Comparison of ENCODE assay signal across 7 mouse cellular contexts in the genomic region with DNA sequence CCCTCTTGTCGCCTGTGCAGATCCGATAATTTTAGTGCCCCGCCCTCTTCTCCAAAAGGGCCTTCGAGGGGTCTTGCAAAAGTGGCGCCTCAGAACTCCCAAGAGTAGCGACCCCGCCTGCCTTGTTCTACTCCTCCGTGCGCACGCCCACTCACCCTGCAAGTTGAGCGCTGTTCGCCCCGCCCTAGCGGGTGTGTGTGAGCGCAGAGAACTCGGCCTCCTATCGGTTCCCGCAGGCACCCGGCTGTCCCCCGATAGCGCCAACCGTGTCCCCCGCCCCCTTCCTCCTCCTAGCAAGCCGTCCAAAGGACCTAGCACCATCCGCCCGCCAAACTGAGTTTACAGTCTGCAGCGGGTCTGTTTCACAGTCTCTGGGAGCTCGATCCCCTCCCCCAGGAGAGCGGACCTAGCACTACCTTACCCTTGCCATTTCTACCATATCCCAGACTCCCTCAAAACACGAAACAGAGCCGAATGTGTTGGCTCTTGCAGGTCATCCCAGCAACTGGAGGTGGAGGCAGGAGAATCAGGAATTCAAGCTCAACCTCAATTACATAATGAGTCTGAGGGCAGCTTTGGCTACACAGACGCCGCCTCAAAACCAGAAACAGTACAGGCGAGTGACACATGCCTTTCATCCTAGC. TPM values are rescaled to one million over a fixed set of nuclear protein-coding genes. Genes with fewer than 3 reads are reported as not detected.
DNase-seq lines count a peak whose midpoint lies in the region; ATAC-seq and TF ChIP-seq lines count a peak whose summit lies in the region.

No protein-coding gene starts in this region.

- peak overlapping the region; percentile 23 for H3K4me3 ChIP-seq in cortical plate, adult 2 months (ENCODE audit: insufficient read depth, low read length)
- peak overlapping the region; percentile 40 for H3K4me3 ChIP-seq in intestine, embryonic 15.5 days (replicated peaks)
- peak overlapping the region; percentile 54 for H3K4me3 ChIP-seq in limb, embryonic 10.5 days
- peak overlapping the region; percentile 57 for H3K4me3 ChIP-seq in midbrain, embryonic 10.5 days
- peak overlapping the region; percentile 57 for H3K4me3 ChIP-seq in small intestine, adult 2 months (ENCODE audit: low read depth, low read length)

- no peaks in the 10 kb centered on the region for H3K36me3 ChIP-seq in intestine, embryonic 15.5 days
- H3K36me3 ChIP-seq in limb, embryonic 10.5 days, result peaks cover 12% of the 10 kb centered on the region
- H3K36me3 ChIP-seq in midbrain, embryonic 10.5 days, result peaks cover 9% of the 10 kb centered on the region
- H3K36me3 ChIP-seq in small intestine, adult 2 months (ENCODE audit: control insufficient read depth, insufficient read depth, low read length), result no peaks in the 10 kb centered on the region

- no peaks in the 10 kb centered on the region for H3K4me1 ChIP-seq in cortical plate, adult 2 months (ENCODE audit: control insufficient read depth, insufficient read depth, low read length)
- H3K4me1 ChIP-seq in intestine, embryonic 15.5 days (replicated peaks), result peaks cover 26% of the 10 kb centered on the region
- peaks cover 42% of the 10 kb centered on the region for H3K4me1 ChIP-seq in limb, embryonic 10.5 days
- peaks cover 37% of the 10 kb centered on the region for H3K4me1 ChIP-seq in midbrain, embryonic 10.5 days
- H3K4me1 ChIP-seq in small intestine, adult 2 months (ENCODE audit: control insufficient read depth, insufficient read depth, insufficient read length, low read length), result peaks cover 17% of the 10 kb centered on the region

- peak; percentile 87 for ATAC-seq in intestine, embryonic 15.5 days

- TF ChIP-seq POLR2A in cortical plate, adult 2 months (IDR thresholded peaks at IDR 0.05; ENCODE audit: extremely low read depth, insufficient read depth, low read length), result no peak
- TF ChIP-seq POLR2A in small intestine, adult 2 months (IDR thresholded peaks at IDR 0.05; ENCODE audit: low read depth, low read length), result no peak

- H3K9ac ChIP-seq in intestine, embryonic 15.5 days, result peak overlapping the region; percentile 35

- peak overlapping the region; percentile 51 for H3K27ac ChIP-seq in cortical plate, adult 2 months (ENCODE audit: insufficient read depth, low read length)
- no peak overlapping the region for H3K27ac ChIP-seq in intestine, embryonic 15.5 days
- H3K27ac ChIP-seq in limb, embryonic 10.5 days, result peak overlapping the region; percentile 72
- peak overlapping the region; percentile 19; the same call in 1 of the 2 replicates for H3K27ac ChIP-seq in midbrain, embryonic 10.5 days (replicated peaks)
- no peak overlapping the region for H3K27ac ChIP-seq in small intestine, adult 2 months (ENCODE audit: insufficient read depth, low read depth, low read length)

- 3% methylated on average over 34 of the region's 34 CpGs for WGBS in intestine, embryonic 15.5 days
- WGBS in limb, embryonic 10.5 days, result 3% methylated on average over 34 of the region's 34 CpGs
- WGBS in midbrain, embryonic 10.5 days, result 3% methylated on average over 34 of the region's 34 CpGs
- 5% methylated on average over 34 of the region's 34 CpGs for WGBS in small intestine, adult 2 months

- no peak for TF ChIP-seq CTCF in cortical plate, adult 2 months (IDR thresholded peaks at IDR 0.05; ENCODE audit: extremely low read depth, insufficient read depth, low read length)
- TF ChIP-seq CTCF in small intestine, adult 2 months (IDR thresholded peaks at IDR 0.05; ENCODE audit: extremely low read depth, insufficient read length, insufficient replicate concordance, low read depth, low read length), result no peak

- peaks cover 41% of the 10 kb centered on the region for H3K27me3 ChIP-seq in intestine, embryonic 15.5 days (replicated peaks)
- peaks cover 61% of the 10 kb centered on the region for H3K27me3 ChIP-seq in limb, embryonic 10.5 days (ENCODE audit: low read depth, poor library complexity, severe bottlenecking)
- peaks cover 63% of the 10 kb centered on the region for H3K27me3 ChIP-seq in midbrain, embryonic 10.5 days (ENCODE audit: low read depth, poor library complexity, severe bottlenecking)
- peaks cover 32% of the 10 kb centered on the region for H3K27me3 ChIP-seq in small intestine, adult 2 months (ENCODE audit: control insufficient read depth, insufficient read depth, low read length)

- no peaks in the 10 kb centered on the region for H3K9me3 ChIP-seq in intestine, embryonic 15.5 days
- no peaks in the 10 kb centered on the region for H3K9me3 ChIP-seq in limb, embryonic 10.5 days (replicated peaks)
- H3K9me3 ChIP-seq in midbrain, embryonic 10.5 days (replicated peaks), result no peaks in the 10 kb centered on the region

- peak overlapping the region; percentile 95 for H3K4me2 ChIP-seq in intestine, embryonic 15.5 days (replicated peaks)

- DNase-seq in adrenal gland, postnatal 10 days, result peak; percentile 73
- peak; percentile 55 for DNase-seq in gastrocnemius, postnatal 25 days
- peak; percentile 78 for DNase-seq in limb, embryonic 10.5 days (ENCODE audit: low spot score)
- DNase-seq in midbrain, embryonic 10.5 days (ENCODE audit: low spot score), result peak; percentile 79

RNA-seq across cellular contexts. Expression of gene Epor, which starts 0.8 kb away (rescaled TPM):
- total RNA-seq in adrenal gland, postnatal 10 days (2021), result 1 to 10 TPM; 7.0 to 9.1 TPM
- polyA plus RNA-seq in cortical plate, adult 2 months (2012; rRNA removed), result 12.6 and 15.3 TPM in 2 replicates
- total RNA-seq in gastrocnemius, postnatal 25 days (2021), result under 1 TPM; 0.20 to 0.59 TPM
- 4.0 and 4.3 TPM in 2 replicates for polyA plus RNA-seq in intestine, embryonic 15.5 days (2015; fragmentation: Nextera tagmentation; extraction: Ambion mirVana)
- polyA plus RNA-seq in limb, embryonic 10.5 days (2016; fragmentation: Nextera tagmentation; extraction: Ambion mirVana), result 7.6 and 8.2 TPM in 2 replicates
- 8.9 and 10.2 TPM in 2 replicates for polyA plus RNA-seq in midbrain, embryonic 10.5 days (2016; fragmentation: Nextera tagmentation; extraction: Ambion mirVana)
- polyA plus RNA-seq in small intestine, adult 2 months (2012; rRNA removed), result 0.95 and 2.4 TPM in 2 replicates

RNA-seq across cellular contexts. Expression of gene Swsap1, which starts 7.0 kb away (rescaled TPM):
- 10 to 100 TPM; 11.9 to 15.1 TPM for total RNA-seq in adrenal gland, postnatal 10 days (2021)
- 7.3 and 8.1 TPM in 2 replicates for polyA plus RNA-seq in cortical plate, adult 2 months (2012; rRNA removed)
- 1 to 10 TPM; 1.6 to 2.7 TPM for total RNA-seq in gastrocnemius, postnatal 25 days (2021)
- polyA plus RNA-seq in intestine, embryonic 15.5 days (2015; fragmentation: Nextera tagmentation; extraction: Ambion mirVana), result 5.2 and 5.7 TPM in 2 replicates
- polyA plus RNA-seq in limb, embryonic 10.5 days (2016; fragmentation: Nextera tagmentation; extraction: Ambion mirVana), result 7.3 and 8.2 TPM in 2 replicates
- 8.1 and 8.6 TPM in 2 replicates for polyA plus RNA-seq in midbrain, embryonic 10.5 days (2016; fragmentation: Nextera tagmentation; extraction: Ambion mirVana)
- polyA plus RNA-seq in small intestine, adult 2 months (2012; rRNA removed), result 4.7 and 7.1 TPM in 2 replicates

RNA-seq across cellular contexts. Expression of gene Plppr2, which starts 25.7 kb away (rescaled TPM):
- 10 to 100 TPM; 21.9 to 22.3 TPM for total RNA-seq in adrenal gland, postnatal 10 days (2021)
- 183 and 199 TPM in 2 replicates for polyA plus RNA-seq in cortical plate, adult 2 months (2012; rRNA removed)
- under 1 TPM; 0.56 to 0.83 TPM for total RNA-seq in gastrocnemius, postnatal 25 days (2021)
- 6.9 and 7.0 TPM in 2 replicates for polyA plus RNA-seq in intestine, embryonic 15.5 days (2015; fragmentation: Nextera tagmentation; extraction: Ambion mirVana)
- polyA plus RNA-seq in limb, embryonic 10.5 days (2016; fragmentation: Nextera tagmentation; extraction: Ambion mirVana), result 6.4 and 7.8 TPM in 2 replicates
- 14.7 and 22.4 TPM in 2 replicates for polyA plus RNA-seq in midbrain, embryonic 10.5 days (2016; fragmentation: Nextera tagmentation; extraction: Ambion mirVana)
- 5.2 and 5.5 TPM in 2 replicates for polyA plus RNA-seq in small intestine, adult 2 months (2012; rRNA removed)

RNA-seq across cellular contexts. Expression of gene Rgl3, which starts 26.7 kb away (rescaled TPM):
- total RNA-seq in adrenal gland, postnatal 10 days (2021), result 10 to 100 TPM; 16.2 to 23.0 TPM
- 5.2 and 5.4 TPM in 2 replicates for polyA plus RNA-seq in cortical plate, adult 2 months (2012; rRNA removed)
- total RNA-seq in gastrocnemius, postnatal 25 days (2021), result under 1 TPM; 0.33 to 0.83 TPM
- 1.6 and 1.7 TPM in 2 replicates for polyA plus RNA-seq in intestine, embryonic 15.5 days (2015; fragmentation: Nextera tagmentation; extraction: Ambion mirVana)
- 5.1 and 5.7 TPM in 2 replicates for polyA plus RNA-seq in limb, embryonic 10.5 days (2016; fragmentation: Nextera tagmentation; extraction: Ambion mirVana)
- polyA plus RNA-seq in midbrain, embryonic 10.5 days (2016; fragmentation: Nextera tagmentation; extraction: Ambion mirVana), result 3.0 and 3.7 TPM in 2 replicates
- 3.4 and 3.8 TPM in 2 replicates for polyA plus RNA-seq in small intestine, adult 2 months (2012; rRNA removed)

RNA-seq across cellular contexts. Expression of gene Tmem205, which starts 35.2 kb away (rescaled TPM):
- 100 to 1,000 TPM; 182 to 187 TPM for total RNA-seq in adrenal gland, postnatal 10 days (2021)
- 57.0 and 57.7 TPM in 2 replicates for polyA plus RNA-seq in cortical plate, adult 2 months (2012; rRNA removed)
- total RNA-seq in gastrocnemius, postnatal 25 days (2021), result 10 to 100 TPM in 1 of 2 experiments, 1 to 10 TPM in 1; 8.6 to 14.6 TPM
- 71.7 and 81.7 TPM in 2 replicates for polyA plus RNA-seq in intestine, embryonic 15.5 days (2015; fragmentation: Nextera tagmentation; extraction: Ambion mirVana)
- polyA plus RNA-seq in limb, embryonic 10.5 days (2016; fragmentation: Nextera tagmentation; extraction: Ambion mirVana), result 31.1 and 33.5 TPM in 2 replicates
- 39.0 and 39.2 TPM in 2 replicates for polyA plus RNA-seq in midbrain, embryonic 10.5 days (2016; fragmentation: Nextera tagmentation; extraction: Ambion mirVana)
- 81.5 and 113 TPM in 2 replicates for polyA plus RNA-seq in small intestine, adult 2 months (2012; rRNA removed)

Comparison
In these comparisons a context has a peak if more than half of its experiments do, and no peak if none do; other contexts are left out.
1. H3K27ac ChIP-seq: peak in cortical plate, adult 2 months (single experiment), limb, embryonic 10.5 days (single experiment) and midbrain, embryonic 10.5 days (single experiment); none in intestine, embryonic 15.5 days (single experiment) and small intestine, adult 2 months (single experiment).
2. Peak in every context shown above with its lines, with median percentiles within 50 percentile points of each other: DNase-seq and H3K4me3 ChIP-seq.